Mouse (Mus musculus) adipocyte (in vitro differentiated cells): ENCODE measurements around the gene Ndufaf7.

Source experiments
- DNase-seq: peaks from one replicate; pipeline ENCODE4 v3.0.0-alpha.2; 2016; ENCODE audit warnings: low spot score

Ndufaf7 gene

DNA sequence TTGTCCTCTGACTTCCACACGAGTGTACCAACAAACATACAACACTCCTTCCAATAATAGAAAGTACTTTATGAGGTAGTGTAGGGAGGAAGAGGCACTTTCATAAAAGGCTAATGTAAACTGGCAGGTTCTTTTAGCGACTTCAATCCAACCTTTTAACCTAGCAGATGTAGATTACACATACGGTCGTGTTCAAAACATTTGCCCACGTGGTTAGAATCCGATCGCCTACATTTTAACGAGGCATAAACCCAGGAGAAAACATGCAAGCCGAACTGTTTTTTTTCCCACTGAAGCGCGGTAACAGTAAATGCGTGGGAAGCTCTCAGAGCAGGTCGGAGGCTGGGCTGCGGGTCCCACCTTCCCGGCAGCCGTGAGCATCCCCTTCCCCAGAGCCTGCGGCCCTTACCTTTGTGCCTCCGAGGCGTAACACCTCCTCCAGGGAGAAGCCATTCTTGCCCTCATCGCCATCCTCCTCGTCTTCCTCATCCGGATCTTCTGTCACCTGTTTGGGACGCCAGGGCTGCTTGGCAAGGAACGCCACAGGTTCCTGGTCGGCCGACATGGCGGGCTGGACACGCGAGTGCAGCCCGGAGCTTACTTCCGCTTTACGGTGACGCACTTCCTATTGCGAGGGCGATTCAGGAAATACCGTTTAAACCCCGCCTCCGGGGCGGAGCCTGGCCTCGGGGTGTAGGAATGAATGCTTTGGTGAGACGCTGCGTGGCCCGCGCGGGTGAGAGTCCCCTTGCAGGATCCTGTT lies at the start of gene Ndufaf7, which contains the start of gene Cebpz:
Ndufaf7 (plus strand) TSS at position 671 of the 763 bp plus-strand sequence.
Cebpz (minus strand) TSS at position 601 of the 763 bp plus-strand sequence.
- peak; percentile 99 for DNase-seq

DNA sequence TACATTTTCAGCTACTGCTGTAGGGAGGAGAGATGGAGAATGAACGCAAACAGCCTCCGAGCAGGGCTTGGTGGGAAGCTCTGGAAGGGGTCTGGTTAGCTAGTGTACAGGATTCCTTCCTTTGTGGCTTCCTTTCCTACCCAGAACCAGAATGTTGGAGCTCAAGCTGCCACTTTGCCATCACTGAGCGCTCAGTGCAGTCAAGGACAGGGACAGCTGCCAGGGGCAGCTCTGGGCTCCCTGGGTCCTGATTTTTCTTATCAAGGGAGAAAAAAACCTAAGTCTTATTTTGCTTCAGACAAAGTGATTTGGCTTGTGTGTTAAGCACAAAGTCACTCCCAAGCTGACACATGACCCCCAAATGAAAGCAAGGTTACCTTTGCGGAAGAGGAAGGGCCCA lies 48.4 kb upstream of the Ndufaf7 start:
- no peak for DNase-seq

DNA sequence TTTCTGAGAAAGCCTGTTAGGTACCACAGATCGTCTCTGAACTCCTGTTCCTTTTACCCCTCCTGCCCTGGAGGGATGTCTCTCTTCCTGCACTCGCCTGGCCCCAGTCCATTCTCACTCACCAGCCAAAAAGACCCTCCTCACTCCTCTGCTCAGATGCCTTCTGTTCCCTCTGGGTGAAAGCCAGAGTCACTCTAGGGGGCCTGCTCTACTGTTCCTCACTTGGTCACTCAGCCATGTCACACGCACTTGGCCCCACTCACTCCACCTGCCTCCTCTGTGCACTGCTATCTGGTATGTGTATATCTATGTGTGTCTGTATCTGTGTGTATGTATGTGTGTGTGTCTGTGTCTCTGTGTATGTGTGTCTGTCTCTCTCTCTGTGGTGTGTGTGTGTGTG lies 47.8 kb upstream of the Ndufaf7 start:
- no peak for DNase-seq

DNA sequence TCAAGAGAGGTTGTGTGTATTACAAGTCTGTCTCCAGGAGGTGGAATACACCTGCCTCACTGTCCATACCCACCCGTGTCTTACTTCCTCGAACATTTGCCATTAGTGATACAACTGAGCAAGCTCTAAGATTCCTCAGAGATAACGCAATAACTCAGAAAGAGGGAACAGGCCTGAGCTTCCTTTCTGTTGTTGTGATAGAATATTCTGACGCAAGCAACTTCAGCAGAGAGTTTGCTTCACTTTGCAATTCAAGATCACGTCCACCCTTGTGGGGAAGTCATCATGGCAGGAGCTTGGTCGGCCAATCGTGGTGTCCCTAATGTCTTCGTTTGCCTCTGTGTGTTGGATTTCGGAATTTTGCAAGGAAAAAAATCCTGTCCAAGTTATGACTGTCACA lies 45.9 kb upstream of the Ndufaf7 start:
- DNase-seq, result no peak

DNA sequence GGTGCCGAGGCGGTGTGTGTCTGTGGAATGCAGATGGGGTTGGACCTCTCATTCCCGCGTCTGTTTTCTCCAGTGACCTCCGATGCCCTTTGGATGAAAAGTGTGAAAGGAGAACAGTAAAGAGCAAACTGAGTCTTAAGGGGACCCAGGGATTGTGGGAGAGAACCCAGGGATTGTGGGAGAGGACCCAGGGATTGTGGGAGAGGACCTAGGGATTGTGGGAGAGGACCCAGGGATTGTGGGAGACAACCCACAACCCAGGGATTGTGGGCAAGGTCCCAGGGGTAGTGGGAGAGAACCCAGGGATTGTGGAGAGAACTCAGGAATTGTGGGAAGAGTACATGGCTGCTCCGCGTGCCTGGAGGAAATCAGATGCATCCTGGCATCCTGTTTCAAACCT lies 41.9 kb upstream of the Ndufaf7 start:
- DNase-seq, result no peak

DNA sequence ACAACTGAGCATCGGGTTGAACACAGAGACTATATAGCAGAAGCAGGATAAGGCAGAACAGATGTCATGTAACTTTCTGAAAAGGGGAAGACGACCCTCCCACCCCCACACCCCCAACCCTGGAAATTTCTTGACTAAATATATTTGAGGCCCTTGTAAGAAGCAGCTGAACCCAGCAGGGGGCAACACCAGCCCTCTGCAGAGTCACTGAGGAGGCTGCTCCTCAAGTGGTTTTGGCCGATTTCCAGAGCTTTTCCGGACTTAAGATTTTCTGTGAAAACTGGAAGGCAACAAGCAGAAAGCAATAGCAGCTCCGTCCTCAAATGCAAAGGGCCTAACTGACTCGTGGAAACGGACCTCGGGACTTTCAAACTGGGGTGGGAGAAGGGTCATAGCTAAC lies 41.5 kb upstream of the Ndufaf7 start:
- DNase-seq, result peak; percentile 79

DNA sequence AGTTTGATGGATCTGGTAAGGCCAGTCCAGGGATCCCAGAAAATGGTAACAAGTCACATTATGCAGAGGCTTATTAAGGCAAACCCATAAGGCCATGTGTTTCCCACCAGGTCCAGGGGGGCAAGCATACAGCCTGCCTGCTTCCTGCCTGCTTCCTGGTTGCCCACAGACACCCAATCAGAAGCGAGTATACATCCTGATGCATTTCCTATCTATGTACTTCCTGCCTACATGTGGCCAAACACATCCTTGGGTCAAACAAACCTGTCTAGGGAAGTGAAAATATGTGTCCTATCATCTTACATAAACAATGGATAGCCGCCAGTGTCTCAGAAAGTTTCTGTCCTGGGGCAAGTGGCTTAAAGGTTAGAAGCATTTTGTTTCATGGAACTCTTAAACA lies 33.8 kb upstream of the Ndufaf7 start:
- DNase-seq, result no peak

DNA sequence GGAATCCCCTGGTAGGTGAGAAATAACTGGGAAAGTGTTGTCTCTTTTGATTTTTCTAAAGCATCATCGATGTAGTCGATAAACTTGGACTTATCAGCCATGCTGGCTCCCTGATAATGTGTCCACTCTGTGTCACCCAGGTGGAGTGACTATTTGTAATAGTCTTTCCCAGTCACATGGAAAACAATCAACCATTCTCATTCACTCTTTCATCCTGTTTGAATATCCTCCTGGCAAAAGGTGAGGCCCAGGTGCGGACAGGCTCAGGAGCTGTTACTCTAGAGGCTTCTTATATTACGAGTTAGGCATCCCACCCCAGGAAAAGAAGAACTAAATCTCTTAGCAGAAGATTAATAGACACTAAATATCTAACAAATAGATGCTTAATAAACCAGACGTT lies 30.0 kb upstream of the Ndufaf7 start, which contains the start of gene Sult6b1:
Sult6b1 (minus strand) TSS at position 101 of the 400 bp plus-strand sequence.
- no peak for DNase-seq

DNA sequence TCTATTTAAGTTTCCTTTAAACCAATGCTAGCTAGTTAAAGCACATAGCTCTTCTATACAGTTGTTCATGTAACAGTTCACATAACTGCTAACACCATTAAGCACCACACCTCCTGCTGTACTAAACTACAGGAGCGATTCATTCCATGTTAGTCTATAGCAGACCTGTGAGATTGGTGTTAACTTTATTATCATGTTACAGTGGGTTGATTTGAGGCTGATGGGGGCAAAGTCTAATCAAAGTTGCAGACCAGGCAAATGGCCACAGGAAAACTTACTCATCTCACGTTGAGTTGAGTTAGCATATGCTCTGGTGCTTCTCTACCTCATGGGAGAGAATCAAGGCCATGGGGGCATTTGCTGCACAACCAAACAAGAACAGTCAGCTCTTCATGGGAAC lies 27.6 kb upstream of the Ndufaf7 start:
- DNase-seq, result no peak

DNA sequence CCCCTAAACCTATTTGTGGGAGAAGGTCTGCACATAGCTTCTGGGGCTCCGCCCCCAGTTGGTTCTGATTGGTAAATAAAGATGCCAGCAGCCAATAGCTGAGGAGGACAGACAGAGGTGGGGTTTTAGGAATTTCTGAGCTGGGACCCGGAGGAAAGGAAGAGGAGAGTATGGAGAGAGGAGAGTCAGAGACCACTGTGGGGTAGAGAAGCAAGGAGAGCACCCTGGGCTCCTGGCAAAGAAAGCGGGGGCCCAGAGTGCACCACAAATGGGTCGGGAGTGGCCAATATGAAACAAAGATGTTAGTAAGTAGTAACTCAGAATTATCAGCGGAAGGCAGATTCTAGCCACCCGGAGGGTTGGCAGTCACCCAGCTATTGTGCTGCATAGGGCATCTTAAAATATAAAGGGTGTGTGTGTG lies 24.1 kb upstream of the Ndufaf7 start:
- no peak for DNase-seq

DNA sequence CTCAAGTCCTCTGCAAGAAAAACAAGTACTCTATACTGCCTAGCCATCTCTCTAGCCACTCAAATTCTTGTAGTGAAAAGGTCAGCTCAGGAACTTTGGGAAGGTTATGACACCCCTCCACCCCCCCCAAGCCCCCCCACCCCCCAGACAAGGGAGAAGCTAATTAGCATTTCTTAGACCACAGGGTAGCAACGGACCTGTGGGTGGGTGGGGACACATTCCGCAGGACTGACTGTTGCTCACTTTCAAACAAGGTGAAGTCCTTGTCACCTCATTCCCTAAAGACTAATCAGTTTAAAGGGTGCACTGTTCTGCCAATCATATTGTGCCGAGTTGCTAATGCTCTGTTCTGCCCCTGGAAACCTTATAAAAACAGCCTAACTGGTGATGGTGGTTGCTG lies 23.0 kb upstream of the Ndufaf7 start:
- DNase-seq, result no peak

DNA sequence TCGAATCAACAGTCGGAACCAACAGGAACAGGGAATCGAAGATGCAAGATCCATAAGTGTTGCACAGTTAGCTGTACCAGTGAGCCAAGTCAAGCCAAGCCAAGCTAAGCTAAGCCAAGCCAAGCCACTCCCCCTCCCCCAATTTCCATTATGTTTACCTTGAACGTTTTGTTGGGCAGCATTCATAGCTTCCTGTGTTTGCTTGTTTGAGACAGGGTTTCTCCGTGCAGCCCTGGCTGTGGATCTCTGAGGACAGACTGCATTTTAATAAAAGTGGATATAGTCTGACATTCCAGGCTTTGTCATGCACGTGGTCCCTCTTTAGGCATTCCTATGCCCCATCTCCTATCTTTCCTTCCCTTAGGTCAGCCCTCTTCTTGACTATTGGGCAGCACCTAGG lies 21.2 kb upstream of the Ndufaf7 start:
- peak; percentile 46 for DNase-seq

DNA sequence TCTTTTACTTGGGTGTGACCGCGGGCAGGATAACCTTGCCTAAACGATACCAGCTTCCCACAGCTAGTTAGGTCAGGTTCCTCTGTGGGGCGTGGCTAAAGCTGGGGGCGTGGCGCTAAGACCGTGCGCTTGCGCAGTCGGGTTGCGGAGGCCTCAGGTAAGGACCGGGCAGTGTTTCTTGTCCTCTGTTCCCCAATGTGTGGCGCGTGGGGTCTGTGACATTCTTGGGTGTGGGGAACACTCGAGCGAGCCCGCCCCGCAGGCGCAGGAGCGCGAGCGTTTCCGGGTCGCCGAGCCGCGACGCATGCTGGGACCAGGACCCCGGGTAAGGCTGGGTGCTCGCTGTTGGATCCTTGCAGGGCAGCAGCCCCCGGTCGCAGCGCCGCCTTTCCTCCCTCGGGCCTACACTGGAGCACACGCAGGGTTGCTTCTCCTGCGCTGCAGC lies 20.5 kb upstream of the Ndufaf7 start, which contains the start of gene Cebpzos:
Cebpzos (plus strand) TSS at position 132 of the 445 bp plus-strand sequence.
- peak; percentile 91 for DNase-seq

DNA sequence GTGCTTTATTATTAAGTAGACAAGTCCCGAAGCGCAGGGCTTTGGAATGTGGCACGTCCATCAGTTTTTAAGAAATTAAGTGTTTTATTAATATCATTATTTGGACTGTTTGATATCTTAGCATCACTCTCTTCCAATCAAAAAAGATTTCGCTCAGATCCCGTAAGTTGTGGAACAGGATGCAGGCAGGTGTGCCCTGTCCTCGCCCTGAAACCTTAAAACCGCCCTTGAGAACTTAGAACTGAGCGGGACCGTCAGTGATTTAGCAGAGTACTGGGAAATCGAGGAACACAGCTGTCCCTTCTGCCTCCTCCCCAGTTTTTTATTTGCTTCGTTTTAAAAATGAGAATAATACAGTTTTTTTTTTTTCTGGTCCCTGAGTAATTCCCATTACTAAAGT lies 20.0 kb upstream of the Ndufaf7 start:
- DNase-seq, result no peak

DNA sequence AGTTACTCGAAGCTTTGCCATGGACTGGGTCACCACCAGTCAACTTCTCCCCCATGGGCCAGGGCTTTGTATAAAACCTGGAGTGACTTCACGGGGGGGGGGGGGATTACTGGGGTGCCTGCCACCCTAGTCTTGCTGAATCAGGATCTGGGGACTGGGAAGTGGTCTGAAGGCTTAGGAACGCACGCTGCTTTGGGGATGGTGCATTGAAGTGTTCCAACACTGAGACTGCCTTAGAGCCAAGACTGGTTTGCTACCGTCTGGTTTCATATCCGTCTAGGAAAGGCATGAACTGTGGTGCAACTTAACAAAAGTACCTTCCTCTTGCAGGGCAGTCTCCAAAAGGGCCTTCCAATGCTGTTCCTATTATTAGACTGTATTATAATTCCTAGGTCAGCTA lies 19.2 kb upstream of the Ndufaf7 start:
- no peak for DNase-seq

DNA sequence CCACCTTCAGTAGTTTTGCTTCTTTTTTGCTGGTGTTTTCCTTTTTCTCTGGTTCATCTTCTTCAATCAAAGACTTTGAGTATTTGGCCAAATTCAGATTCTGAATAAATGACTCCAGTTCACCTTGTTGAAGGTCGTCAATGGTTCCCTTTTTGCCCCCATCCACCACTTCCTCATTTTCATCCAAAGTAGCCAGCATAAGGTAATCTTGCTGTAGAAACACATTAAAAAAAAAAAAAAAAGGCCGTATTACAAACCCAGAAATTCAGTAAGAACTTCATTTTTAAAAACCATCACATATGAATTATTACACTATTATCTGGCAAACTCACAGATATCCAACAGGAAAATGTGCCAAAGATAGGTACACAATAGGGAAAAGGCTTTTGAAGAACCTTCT lies 1.1 kb upstream of the Ndufaf7 start:
- no peak for DNase-seq

DNA sequence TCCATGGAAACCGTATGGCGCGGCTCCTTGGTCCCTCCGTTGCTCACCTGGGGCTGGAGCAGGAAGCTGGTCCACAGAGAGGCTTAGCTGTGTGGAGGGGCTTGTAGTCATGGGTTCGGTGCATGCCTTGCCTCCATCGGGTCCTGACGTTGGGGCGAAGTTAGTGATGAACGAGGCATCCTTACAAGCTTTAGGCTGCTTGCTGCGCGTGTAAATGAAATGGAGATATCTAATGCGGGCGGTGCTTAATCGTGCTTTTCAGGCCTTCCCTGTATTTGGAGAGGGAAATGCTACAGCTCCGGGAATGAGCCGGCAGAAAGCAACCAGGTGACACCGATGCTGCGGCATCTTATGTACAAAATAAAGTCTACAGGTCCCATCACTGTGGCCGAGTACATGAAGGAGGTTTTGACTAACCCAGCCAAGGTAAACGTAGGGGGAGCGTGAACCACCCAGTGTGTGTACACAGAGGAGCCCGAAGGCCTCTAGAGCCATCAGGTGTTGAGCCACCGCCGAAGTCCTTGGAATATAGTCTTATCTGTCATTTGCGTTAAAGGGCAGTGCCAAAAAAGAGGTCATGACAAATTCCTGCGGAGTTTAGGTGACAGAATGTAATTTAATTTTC lies 405 bp downstream of the Ndufaf7 start:
- DNase-seq, result no peak

DNA sequence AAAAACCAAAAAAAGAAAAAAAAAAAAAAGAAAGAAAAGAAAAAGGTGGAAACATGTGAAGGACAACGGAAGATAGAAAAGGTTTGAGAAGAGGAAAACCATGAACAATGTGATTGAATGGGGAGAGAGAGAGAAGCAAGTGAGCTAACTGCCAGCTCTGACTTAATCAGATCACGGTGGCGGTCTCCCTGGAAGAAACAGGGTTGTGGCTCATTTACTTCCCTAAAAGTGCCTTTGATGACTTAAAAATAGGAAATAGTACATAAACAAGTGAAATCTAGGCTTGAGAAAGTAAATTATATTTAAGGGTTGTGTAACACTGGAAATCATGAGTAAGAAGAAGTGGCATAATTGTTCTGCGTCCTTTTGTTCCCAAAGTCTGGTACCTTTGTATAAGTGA lies 2.0 kb downstream of the Ndufaf7 start:
- DNase-seq, result no peak

DNA sequence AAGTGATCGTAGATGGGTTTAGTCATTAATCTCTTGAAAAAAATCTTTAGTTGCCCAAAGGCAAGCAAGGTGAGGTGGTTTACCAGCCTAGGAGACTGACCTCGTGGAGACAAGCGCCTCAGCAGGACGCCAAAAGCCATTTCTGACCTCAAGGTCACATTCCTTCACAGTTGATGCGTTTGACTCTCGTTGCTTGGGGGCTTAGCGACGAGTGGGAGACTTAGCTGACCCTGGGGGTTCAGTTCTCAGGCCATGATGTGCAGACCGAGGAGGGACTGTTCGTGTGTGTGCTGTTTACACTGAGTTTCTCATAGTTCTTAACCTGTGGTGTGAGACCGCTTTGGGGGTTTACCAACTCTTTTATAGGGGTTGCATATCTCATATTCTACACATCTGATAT lies 5.6 kb downstream of the Ndufaf7 start:
- DNase-seq, result no peak

DNA sequence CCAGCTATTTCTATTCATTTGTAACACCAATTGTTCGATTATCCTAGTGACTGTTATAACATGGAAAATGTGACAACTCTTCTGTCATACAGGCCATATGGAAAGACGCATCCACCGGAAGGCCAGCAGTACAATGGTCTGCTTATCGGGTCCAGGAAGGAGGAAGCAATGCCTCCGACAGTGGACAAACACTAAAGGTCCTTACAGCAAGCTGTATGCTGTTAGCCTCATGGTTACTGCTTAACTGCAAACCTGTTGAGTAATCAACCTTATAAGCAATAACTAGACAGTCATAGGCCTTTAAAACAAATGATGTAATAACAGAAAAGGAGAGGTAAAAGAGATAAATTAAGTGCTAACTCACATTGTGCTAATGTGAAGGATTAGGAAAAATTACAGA lies 14.3 kb downstream of the Ndufaf7 start:
- no peak for DNase-seq

DNA sequence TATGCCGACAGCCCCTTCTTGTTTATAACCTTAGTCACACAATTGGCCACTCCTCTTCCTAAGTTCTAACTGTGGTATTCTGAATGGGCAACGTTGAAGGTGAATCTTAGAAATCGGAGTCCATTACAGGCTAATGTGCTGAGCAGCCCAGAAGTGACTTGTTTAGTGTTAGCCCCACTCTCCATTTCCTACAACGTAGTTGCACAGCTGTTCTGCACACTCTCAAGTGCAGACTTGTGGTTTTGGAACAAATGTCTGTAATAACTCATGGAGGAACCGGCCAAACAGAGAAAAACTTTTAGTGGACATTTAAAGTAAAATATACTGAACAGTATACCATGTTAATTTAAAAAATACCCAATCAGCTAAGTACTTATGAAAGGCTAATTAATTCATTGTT lies 15.1 kb downstream of the Ndufaf7 start:
- DNase-seq, result no peak

DNA sequence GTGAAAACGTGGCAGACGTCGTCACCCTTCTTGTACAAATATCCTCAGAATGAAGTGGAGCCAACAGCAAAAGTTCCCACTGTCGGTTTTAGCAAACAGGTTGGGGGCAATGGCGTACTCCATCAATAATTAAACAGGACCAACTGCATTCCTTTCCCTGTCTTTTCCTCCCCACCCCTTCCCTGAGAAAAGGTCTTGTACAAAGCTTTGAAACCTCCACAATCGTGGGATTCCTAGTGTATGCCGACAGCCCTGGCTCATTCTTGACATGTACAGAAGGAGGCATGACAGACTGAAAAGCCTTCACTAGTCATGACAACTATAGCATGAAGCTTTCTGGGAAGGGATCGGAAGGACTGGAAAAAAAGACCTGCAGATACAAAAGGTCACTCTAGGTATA lies 16.3 kb downstream of the Ndufaf7 start:
- DNase-seq, result no peak

DNA sequence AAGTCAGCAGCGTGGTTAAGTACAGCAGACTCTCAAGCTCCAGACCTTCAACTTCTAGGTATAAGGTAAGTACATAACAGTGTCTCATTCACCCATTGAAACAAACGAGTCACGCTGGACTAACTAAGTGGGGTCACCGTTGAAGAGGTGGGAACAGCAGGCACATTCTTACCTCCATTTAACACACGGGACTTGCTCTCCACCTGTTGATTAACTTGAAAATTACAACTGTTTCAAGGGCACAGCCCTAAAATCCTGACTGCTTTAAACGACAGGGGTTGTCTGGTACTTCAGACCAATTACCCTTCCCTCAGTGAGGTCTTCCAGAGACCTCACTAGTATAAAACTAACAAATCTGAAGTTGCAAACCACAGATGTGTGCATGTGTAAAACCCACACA lies 22.5 kb downstream of the Ndufaf7 start:
- no peak for DNase-seq

DNA sequence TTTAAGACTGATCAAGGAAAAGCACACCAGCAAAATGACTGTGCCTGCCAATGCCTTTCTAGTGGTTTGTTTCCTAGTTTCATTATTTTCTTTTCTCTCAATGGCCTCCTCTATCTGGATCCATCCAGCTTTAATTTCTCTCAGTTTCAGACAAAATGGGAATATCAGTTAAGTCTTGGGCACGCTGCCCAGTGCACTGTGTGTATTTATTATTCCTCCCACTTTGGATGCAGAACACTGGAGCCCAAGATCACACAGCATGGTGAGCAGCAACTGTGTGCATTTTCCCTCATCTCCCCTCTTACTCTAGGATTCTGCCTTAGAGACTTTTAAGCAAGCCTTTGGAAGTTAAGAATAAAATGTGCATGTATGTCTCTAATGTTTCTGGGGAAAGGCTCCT lies 27.5 kb downstream of the Ndufaf7 start:
- no peak for DNase-seq
